Mouse (Mus musculus) cerebellum, adult 9-10 months (tissue): Measurements from ENCODE around the gene Syt16.

Experiments used
- DNase-seq: peaks from one replicate; pipeline ENCODE4 v3.0.0; 2022

Syt16 gene

GRCm38 (mm10) chr12:74236191-74236590, 238.7 kb downstream of the Syt16 start:
- peak; percentile 51 for DNase-seq

DNA sequence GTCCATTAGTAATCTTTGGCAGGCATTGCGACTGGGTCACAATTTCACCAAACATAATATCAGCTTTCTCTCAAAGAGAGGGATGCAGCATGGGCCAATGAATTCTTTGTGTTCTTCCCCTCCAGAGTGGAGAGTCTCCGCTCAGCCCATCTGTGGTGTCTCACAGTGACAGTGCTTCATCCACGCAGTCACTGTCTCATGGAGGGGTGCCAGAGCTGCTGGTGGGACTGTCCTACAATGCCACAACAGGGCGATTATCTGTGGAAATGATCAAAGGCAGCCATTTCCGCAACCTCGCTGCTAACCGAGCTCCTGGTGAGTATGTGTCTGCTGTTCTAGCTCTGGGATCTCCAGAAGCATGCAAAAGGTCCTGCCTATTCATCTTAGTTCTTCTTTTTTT, 240.6 kb downstream of the Syt16 start:
- peak; percentile 43 for DNase-seq

- no peak for DNase-seq
Observed at GRCm38 (mm10) chr12:74238806-74239205, 241.3 kb downstream of the Syt16 start.

- no peak for DNase-seq
Observed at GRCm38 (mm10) chr12:74264846-74265245, 267.4 kb downstream of the Syt16 start.

DNA sequence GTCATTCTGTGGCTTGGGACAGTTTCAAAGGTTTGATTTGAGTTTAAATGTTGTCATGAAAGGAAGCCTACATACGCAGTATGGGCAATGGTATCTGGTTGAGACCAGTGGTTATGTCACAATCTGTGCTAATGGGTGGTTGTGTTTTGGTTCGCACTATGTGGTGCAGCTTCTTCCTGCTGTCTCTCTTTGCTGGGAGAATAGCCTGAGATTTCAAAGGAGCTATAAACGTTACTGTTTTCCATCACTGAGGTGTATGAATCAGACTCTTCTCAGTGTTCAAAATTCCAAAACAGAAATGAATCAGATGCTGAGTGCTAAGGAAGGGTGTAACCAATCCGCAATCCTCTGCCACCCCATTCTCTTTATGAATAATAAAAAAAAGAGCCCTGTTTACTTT, 269.6 kb downstream of the Syt16 start:
- DNase-seq: no peak

- DNase-seq: no peak
Observed at GRCm38 (mm10) chr12:74268644-74269285, 271.3 kb downstream of the Syt16 start.

DNA sequence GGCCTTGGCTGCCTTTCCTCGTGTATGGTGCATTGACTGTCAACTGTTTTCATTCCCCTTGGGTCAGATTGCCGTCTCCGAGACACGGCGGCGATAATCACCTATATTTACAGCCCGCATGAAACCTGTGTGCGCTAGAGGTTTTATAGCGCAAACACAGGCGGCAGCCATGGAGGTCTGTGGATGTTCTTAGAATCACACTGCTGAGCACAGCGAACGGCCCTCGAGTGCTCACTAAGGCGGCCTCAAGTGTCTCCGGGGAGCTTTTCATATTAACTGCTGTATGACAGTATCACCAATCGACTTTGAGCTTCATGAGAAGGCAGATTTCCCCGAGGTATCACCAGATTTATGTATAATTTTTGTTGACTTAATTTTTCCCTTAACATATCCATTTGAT, 275.1 kb downstream of the Syt16 start:
- DNase-seq: no peak

DNA sequence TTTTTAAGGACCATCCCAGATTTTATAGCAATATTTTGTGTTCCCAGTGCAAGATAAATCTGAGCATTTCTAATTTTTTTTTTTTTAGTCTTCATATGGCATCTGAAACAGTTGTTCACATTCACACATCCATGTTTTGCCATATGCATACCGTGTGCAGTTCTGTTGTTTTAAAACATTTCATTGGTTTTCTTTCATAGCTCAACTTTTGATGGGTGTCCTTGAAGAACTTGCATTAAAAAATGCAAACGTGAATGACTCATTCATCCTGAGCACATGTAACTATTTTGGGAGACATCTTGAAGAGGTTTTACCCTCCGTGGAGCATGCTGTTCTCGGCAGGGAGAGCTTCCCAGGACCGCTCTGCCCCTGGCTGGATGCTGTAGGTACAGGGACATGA, 279.8 kb downstream of the Syt16 start:
- DNase-seq: no peak

- no peak for DNase-seq
Observed at GRCm38 (mm10) chr12:74281403-74281802, 283.9 kb downstream of the Syt16 start.

GRCm38 (mm10) chr12:74282846-74283245, 285.4 kb downstream of the Syt16 start:
- no peak for DNase-seq

GRCm38 (mm10) chr12:74284020-74284684, 286.7 kb downstream of the Syt16 start:
- DNase-seq: peak; percentile 72

GRCm38 (mm10) chr12:74284685-74285054, 287.2 kb downstream of the Syt16 start:
- DNase-seq: peak; percentile 66

DNA sequence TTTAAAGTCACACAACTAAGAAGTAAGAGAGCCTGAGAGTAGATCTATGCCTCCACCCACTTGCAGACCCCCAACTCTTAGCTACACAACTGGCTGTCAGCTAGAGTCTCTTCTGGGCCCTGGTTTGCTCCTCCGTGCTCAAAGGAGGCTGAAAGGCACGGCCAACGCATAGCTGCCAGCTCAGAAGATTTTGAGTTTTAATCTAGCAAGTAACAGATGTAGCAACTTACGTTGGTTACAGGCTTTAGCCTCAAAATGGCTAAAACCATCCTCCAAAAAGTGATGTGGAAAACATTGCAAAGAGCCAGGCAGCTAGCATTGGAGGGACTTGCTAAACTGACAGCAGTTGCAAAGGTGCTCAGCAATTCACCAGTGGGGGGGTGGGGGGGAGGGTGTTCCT, 293.5 kb downstream of the Syt16 start:
- DNase-seq: no peak

DNA sequence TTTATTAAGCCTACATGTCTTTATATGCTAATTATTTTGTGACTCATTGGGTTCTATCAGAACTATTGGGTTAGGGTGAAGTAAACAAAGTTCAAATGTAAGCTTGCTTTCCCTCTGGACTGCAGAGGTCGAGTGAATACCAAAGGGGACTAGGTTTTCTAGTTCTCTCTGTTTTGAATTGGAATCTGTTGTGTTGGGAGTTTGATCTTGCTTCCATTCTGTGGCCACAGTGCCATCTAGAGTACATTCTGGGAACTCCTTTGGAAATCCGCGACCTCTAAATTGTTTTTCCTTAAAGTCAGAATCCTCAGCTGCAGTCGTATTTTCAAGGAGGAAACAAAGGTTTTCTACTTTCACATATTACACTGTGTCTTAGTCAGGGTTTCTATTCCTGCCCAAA, 296.2 kb downstream of the Syt16 start:
- DNase-seq: peak; percentile 52

- no peak for DNase-seq
Observed at GRCm38 (mm10) chr12:74296374-74296773, 298.9 kb downstream of the Syt16 start.

DNA sequence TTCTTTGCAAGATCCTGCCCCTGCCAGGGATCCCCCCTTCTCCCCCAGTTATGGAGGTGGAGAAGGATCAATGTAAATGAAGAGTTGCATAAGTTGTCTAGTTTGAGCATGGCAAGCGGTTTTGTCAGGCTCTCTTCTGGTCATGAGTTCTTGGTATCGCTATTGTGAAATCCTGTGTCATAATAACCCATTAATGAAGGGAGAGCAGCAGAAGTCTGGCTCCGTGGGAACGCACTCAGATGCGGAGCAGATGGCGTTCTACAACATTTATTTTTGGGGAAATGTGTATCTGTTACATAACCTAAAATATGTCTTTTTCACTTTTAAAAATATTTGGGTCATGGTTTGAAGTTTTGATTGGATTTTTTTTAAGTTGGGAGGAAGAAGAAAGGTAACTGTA, 304.1 kb downstream of the Syt16 start:
- no peak for DNase-seq

- DNase-seq: peak; percentile 48
Observed at GRCm38 (mm10) chr12:74303418-74304294, 306.2 kb downstream of the Syt16 start.

- no peak for DNase-seq
Observed at GRCm38 (mm10) chr12:74312611-74313010, 315.1 kb downstream of the Syt16 start.

DNA sequence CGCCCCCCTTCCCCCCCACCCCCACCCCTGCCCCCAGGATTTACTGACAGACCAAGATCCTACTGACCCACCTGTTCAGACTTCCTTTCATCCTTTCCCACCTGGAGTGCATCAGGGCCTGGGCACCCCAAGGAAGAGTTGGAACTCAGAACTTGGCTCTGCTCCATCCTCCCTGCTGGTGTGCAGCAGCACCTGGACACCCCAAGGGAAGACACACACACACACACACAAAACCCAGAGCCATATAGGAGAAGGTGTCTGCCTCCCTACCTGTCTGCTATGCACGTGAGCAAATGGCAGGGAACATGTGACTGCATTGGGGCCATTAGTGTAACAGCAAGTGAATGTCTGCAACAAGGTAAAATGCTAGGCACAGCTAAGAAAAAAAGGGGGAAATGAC, 317.8 kb downstream of the Syt16 start:
- DNase-seq: no peak

DNA sequence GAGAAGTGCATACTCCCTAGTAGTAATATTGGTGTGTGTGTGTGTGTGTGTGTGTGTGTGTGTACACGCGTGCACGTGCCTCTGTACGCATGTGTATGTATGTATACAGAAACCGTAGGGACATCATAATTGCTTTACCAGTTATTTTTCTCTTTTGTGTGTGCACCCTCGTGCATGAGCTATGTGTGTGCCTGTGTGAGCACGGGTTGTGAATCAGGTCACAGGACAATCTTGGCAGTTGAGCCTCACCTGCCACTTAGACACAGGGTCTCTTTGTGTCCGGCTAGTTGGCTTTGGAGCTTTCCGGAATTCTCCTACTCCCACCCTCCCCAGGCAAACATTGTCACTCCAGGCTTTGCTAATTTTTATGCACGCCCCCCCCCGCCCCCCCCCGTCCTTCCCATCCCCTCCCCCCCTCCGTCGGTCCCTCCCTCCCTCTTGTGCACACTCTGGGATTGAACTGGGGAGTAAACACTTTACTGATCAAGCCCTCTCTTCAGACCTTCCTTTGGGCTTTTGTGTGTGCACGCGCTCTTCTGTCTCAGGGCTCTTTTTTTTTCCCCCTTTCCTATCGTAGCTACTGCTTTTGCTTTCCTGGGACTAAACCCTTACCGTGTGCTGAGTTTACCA, 319.0 kb downstream of the Syt16 start, which contains the start of gene Gm11042:
Gene Gm11042 (minus strand): TSS at position 51 of the 630 bp plus-strand sequence.
- peak; percentile 39 for DNase-seq

DNA sequence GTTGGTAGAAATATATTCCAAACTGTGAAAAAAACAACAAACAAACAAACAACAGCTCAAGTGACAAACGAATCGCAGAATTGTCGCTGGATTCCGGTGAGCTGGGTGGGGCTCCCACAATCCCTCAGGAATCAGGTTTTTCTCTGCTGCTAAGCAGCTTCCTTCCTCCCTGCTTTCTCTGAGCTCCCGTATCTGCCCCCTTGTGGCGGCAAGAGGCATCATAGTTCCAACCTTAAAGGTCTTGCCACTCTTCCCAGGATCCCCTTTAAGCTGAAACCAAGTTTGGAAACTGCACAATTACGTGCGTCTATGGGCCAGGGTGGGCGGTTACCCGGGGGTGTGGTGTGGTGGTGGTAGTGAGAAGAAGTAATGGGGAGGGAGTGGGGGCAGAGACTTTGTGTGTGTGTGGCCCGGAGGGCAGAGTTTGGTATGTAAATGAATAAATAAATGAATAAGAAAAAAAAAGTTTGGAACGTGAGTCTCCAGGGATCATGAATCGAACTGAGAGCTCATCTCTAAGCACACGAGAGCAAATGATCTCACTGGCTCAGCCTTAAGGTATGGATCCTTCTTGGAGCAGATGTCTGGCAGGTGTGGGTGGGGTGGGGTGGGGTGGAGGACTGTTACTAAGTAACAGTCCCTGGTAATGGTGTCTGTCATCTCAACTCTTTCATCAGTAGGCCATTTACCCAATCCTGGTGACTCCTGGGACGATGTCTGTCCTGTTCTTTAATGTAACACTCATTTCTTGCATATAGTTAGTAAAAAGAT, 319.7 kb downstream of the Syt16 start:
- peak; percentile 85 for DNase-seq

- peak; percentile 63 for DNase-seq
Observed at GRCm38 (mm10) chr12:74320318-74320717, 322.9 kb downstream of the Syt16 start.
